9 mouse cellular contexts compared by ENCODE assay signal in the genomic region with DNA sequence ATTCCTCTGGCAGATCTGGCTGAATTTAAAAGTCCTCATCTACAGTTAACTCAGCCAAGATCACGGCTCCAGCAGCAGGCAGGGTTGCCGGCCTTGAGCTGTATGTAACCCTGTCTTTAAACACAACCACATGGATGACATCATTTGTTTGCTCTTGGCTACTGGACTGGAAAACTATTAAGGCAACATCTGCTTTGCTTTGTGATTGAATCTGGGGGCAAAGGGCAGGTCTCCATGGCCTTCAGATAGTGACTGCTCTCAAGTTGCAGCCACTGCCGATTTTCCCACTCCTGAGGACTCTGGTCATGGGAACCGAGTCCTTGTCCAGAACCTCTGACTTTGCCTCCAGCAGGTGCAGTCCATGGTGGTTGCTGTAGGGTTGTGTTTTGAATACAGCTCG. TPM values are rescaled to one million over a fixed set of nuclear protein-coding genes. Genes with fewer than 3 reads are reported as not detected.
DNase-seq lines count a peak whose midpoint lies in the region; ATAC-seq and TF ChIP-seq lines count a peak whose summit lies in the region.
"Had no signal": no experiment of that assay in that cellular context is flagged by ENCODE, and none has a peak within 500 bp of the region (broad histone marks: within the 10 kb centered on the region; RNA-seq: fewer than 3 reads in every experiment).

No protein-coding gene starts in this region.

- peaks cover 3 to 4% of the 10 kb centered on the region in 2 experiments; a peak in 1 of 4 replicates for H3K4me1 ChIP-seq in heart, embryonic 14.5 days (ENCODE audit: control insufficient read depth in 2 of 2, insufficient read depth in 2 of 2, low read length in 2 of 2)
- peaks cover 11% of the 10 kb centered on the region for H3K4me1 ChIP-seq in limb, embryonic 13.5 days
- H3K4me1 ChIP-seq in stomach, postnatal 0 days (replicated peaks; ENCODE audit: control insufficient read depth, insufficient read depth), result no peaks in the 10 kb centered on the region
- H3K4me1 ChIP-seq: midbrain, embryonic 12.5 days had no signal

- H3K27ac ChIP-seq in heart, embryonic 14.5 days (replicated peaks in 1 of 2; ENCODE audit: control insufficient read depth in 1 of 2, insufficient read depth in 1 of 2, low read depth in 2 of 2, low read length in 2 of 2), result no peak overlapping the region
- H3K27ac ChIP-seq in limb, embryonic 13.5 days, result no peak overlapping the region
- no peak overlapping the region for H3K27ac ChIP-seq in stomach, postnatal 0 days (replicated peaks)
- H3K27ac ChIP-seq: midbrain, embryonic 12.5 days had no signal

- H3K36me3 ChIP-seq in heart, embryonic 14.5 days (ENCODE audit: control insufficient read depth, insufficient read depth, low read length), result no peaks in the 10 kb centered on the region
- H3K36me3 ChIP-seq in limb, embryonic 13.5 days, result no peaks in the 10 kb centered on the region
- H3K36me3 ChIP-seq in stomach, postnatal 0 days (ENCODE audit: control insufficient read depth, insufficient read depth, low read length), result no peaks in the 10 kb centered on the region
- H3K36me3 ChIP-seq: midbrain, embryonic 12.5 days had no signal

- H3K4me2 ChIP-seq in heart, embryonic 14.5 days (ENCODE audit: low read length), result no peak overlapping the region
- H3K4me2 ChIP-seq in limb, embryonic 13.5 days (replicated peaks), result no peak overlapping the region
- no peak overlapping the region for H3K4me2 ChIP-seq in stomach, postnatal 0 days (replicated peaks; ENCODE audit: low read depth)
- H3K4me2 ChIP-seq: midbrain, embryonic 12.5 days had no signal

- H3K9ac ChIP-seq in heart, embryonic 14.5 days (ENCODE audit: low read length), result no peak overlapping the region
- H3K9ac ChIP-seq in limb, embryonic 13.5 days, result no peak overlapping the region
- H3K9ac ChIP-seq in stomach, postnatal 0 days (ENCODE audit: low read length), result no peak overlapping the region; the same call in 1 of the 2 replicates
- H3K9ac ChIP-seq: midbrain, embryonic 12.5 days had no signal

- 0 out of 2 replicates have a peak, but pooled peaks have one; percentile 18 for ATAC-seq in heart, embryonic 14.5 days (ENCODE audit: insufficient number of reproducible peaks, insufficient read depth, low FRiP score, low read depth)
- peak; percentile 55 for ATAC-seq in limb, embryonic 13.5 days (ENCODE audit: low FRiP score, low read depth)
- peak; percentile 86 for ATAC-seq in stomach, postnatal 0 days (ENCODE audit: low FRiP score, low TSS enrichment)

- no peak for TF ChIP-seq CTCF in stomach, postnatal 0 days (IDR thresholded peaks at IDR 0.05; ENCODE audit: low read depth)

- no peak overlapping the region for H3K4me3 ChIP-seq in heart, embryonic 14.5 days (ENCODE audit: control insufficient read depth in 1 of 2, insufficient read depth in 1 of 2, low read depth in 1 of 2, low read length in 2 of 2)
- no peak overlapping the region for H3K4me3 ChIP-seq in limb, embryonic 13.5 days
- H3K4me3 ChIP-seq in stomach, postnatal 0 days (ENCODE audit: low read depth, low read length), result no peak overlapping the region
- H3K4me3 ChIP-seq: midbrain, embryonic 12.5 days had no signal

- TF ChIP-seq EP300 in stomach, postnatal 0 days (optimal IDR thresholded peaks at IDR 0.05), result no peak

- no peaks in the 10 kb centered on the region for H3K9me3 ChIP-seq in heart, embryonic 14.5 days (ENCODE audit: control insufficient read depth, low read length)
- H3K9me3 ChIP-seq in limb, embryonic 13.5 days, result no peaks in the 10 kb centered on the region
- no peaks in the 10 kb centered on the region for H3K9me3 ChIP-seq in stomach, postnatal 0 days (ENCODE audit: control insufficient read depth, low read length)
- H3K9me3 ChIP-seq: midbrain, embryonic 12.5 days had no signal

- no peaks in the 10 kb centered on the region for H3K27me3 ChIP-seq in heart, embryonic 14.5 days (ENCODE audit: control insufficient read depth, insufficient read depth, low read length)
- H3K27me3 ChIP-seq in limb, embryonic 13.5 days, result no peaks in the 10 kb centered on the region
- no peaks in the 10 kb centered on the region for H3K27me3 ChIP-seq in stomach, postnatal 0 days (ENCODE audit: control insufficient read depth, insufficient read depth, low read length)
- H3K27me3 ChIP-seq: midbrain, embryonic 12.5 days had no signal

- 44% methylated on average over 5 of the region's 5 CpGs for WGBS in heart, embryonic 14.5 days
- 25% methylated on average over 5 of the region's 5 CpGs for WGBS in limb, embryonic 13.5 days
- 30% methylated on average over 5 of the region's 5 CpGs for WGBS in stomach, postnatal 0 days

- peak; percentile 17 for DNase-seq in testis, postnatal 14 days (ENCODE audit: low spot score)
- no peak for DNase-seq in testis, postnatal 10 days (ENCODE audit: low spot score)
- DNase-seq in stomach, postnatal 0 days (ENCODE audit: low spot score), result peak; percentile 43
- DNase-seq in frontal cortex, postnatal 10 days (ENCODE audit: low spot score in 2 of 2), result no peak
- no peak for DNase-seq in frontal cortex, postnatal 36 days (ENCODE audit: low spot score in 2 of 2)
- no peak for DNase-seq in layer of hippocampus, adult 11-12 months (ENCODE audit: low spot score)

RNA-seq across cellular contexts. Expression of gene Mrtfb, which starts 50.4 kb away (rescaled TPM):
- 20.9 and 22.2 TPM in 2 replicates for polyA plus RNA-seq in heart, embryonic 14.5 days (2014; fragmentation: Nextera tagmentation; extraction: Ambion mirVana)
- 23.0 and 24.0 TPM in 2 replicates for polyA plus RNA-seq in limb, embryonic 13.5 days (2015; fragmentation: Nextera tagmentation; extraction: Ambion mirVana)
- 12.5 and 12.6 TPM in 2 replicates for polyA plus RNA-seq in stomach, postnatal 0 days (2015; fragmentation: Nextera tagmentation; extraction: Ambion mirVana)

Comparison
In these comparisons a context has a peak if more than half of its experiments do, and no peak if none do; other contexts are left out.
1. DNase-seq: peak in testis, postnatal 14 days (single experiment) and stomach, postnatal 0 days (single experiment); none in testis, postnatal 10 days (single experiment), frontal cortex, postnatal 10 days (0 of 2), frontal cortex, postnatal 36 days (0 of 2) and layer of hippocampus, adult 11-12 months (single experiment).
2. ATAC-seq: peak in every context shown above with its lines; median percentile 86 in stomach, postnatal 0 days; 55 in limb, embryonic 13.5 days; 18 in heart, embryonic 14.5 days.